Mouse (Mus musculus) liver, embryonic 13.5 days (tissue): Measurements from ENCODE around the gene Tspo2. TPM values are rescaled to one million over a fixed set of nuclear protein-coding genes. Genes with fewer than 3 reads are reported as not detected.

Experiments used
- ATAC-seq: fragments of 200-750 bp; cut with Nextera tagmentation; 2 replicates; pipeline ENCODE4 v1.8.0; 2017; ENCODE audit warnings: low read depth, mild to moderate bottlenecking, moderate number of reproducible peaks, moderate library complexity
- DNase-seq: peaks from one replicate; pipeline ENCODE4 v3.0.0; 2022
- H3K27ac ChIP-seq: fragments of 300-500 bp; sonication (generic); 2 replicates; pipeline ENCODE4 v1.5.1; 2015; ENCODE audit warnings: moderate library complexity, mild to moderate bottlenecking, inconsistent platforms
- H3K27me3 ChIP-seq: fragments of 300-500 bp; sonication (generic); 2 replicates; pipeline ENCODE4 v1.6.1; 2015; ENCODE audit warnings: mild to moderate bottlenecking, inconsistent platforms
- H3K36me3 ChIP-seq: fragments of 300-500 bp; sonication (generic); 2 replicates; pipeline ENCODE4 v1.6.1; 2015; ENCODE audit warnings: mild to moderate bottlenecking, inconsistent platforms
- H3K4me1 ChIP-seq: fragments of 300-500 bp; sonication (generic); replicated peaks from 2 replicates; pipeline ENCODE4 v1.6.1; 2015; ENCODE audit warnings: inconsistent platforms
- H3K4me2 ChIP-seq: fragments of 300-500 bp; sonication (generic); 2 replicates; pipeline ENCODE4 v1.6.1; 2015; ENCODE audit warnings: inconsistent platforms, mild to moderate bottlenecking, moderate library complexity
- H3K4me3 ChIP-seq: fragments of 300-500 bp; sonication (generic); replicated peaks from 2 replicates; pipeline ENCODE4 v1.5.1; 2015; ENCODE audit warnings: mild to moderate bottlenecking, inconsistent platforms
- H3K9ac ChIP-seq: fragments of 300-500 bp; sonication (generic); 2 replicates; pipeline ENCODE4 v1.6.1; 2015; ENCODE audit warnings: mild to moderate bottlenecking, inconsistent platforms
- H3K9me3 ChIP-seq: fragments of 300-500 bp; sonication (generic); replicated peaks from 2 replicates; pipeline ENCODE4 v1.6.1; 2016; ENCODE audit warnings: inconsistent platforms
- WGBS: fragments of 180-500 bp; shearing (Covaris S2); methylation state at CpG from one replicate; pipeline ENCODE4 v1.1.7; 2015; ENCODE audit not compliant: insufficient replicate concordance; 5-methylcytosine and 5-hydroxymethylcytosine counted together
- polyA plus RNA-seq: library from polyadenylated mRNA; unstranded; fragments of >200 nt; fragmentation: Nextera tagmentation; extraction: Ambion mirVana; gene quantifications from 2 replicates; pipeline ENCODE4 v1.2.1, GENCODE M21; 2015

Tspo2 gene
- polyA plus RNA-seq, 1 experiment from 2014 or later, result 152 TPM

GRCm38 (mm10) chr17:48467395-48468231 is 16.3 kb upstream of the Tspo2 start:
- H3K4me2 ChIP-seq, result peak overlapping the region; percentile 82
- 6% methylated on average over 22 of the region's 22 CpGs for WGBS
- H3K9ac ChIP-seq, result peak overlapping the region; percentile 60
- peak overlapping the region; percentile 55 for H3K4me3 ChIP-seq
- DNase-seq (peak; percentile 62), ATAC-seq (peak; percentile 77)
- H3K36me3 ChIP-seq, result no peaks in the 10 kb centered on the region
- no peaks in the 10 kb centered on the region for H3K9me3 ChIP-seq
- peaks cover 15% of the 10 kb centered on the region for H3K27me3 ChIP-seq
- peaks cover 21% of the 10 kb centered on the region for H3K4me1 ChIP-seq
- peak overlapping the region; percentile 86 for H3K27ac ChIP-seq

GRCm38 (mm10) chr17:48466769-48467394 is 15.6 kb upstream of the Tspo2 start:
- no peak for DNase-seq
- H3K4me3 ChIP-seq, result peak overlapping the region; percentile 55
- peak overlapping the region; percentile 86 for H3K27ac ChIP-seq
- H3K9me3 ChIP-seq, result no peaks in the 10 kb centered on the region
- 20% methylated on average over 22 of the region's 22 CpGs for WGBS
- H3K4me1 ChIP-seq, result peaks cover 25% of the 10 kb centered on the region
- H3K36me3 ChIP-seq, result no peaks in the 10 kb centered on the region
- H3K27me3 ChIP-seq, result peaks cover 15% of the 10 kb centered on the region
- H3K4me2 ChIP-seq, result peak overlapping the region; percentile 82
- ATAC-seq, result peak; percentile 96
- peak overlapping the region; percentile 60 for H3K9ac ChIP-seq

GRCm38 (mm10) chr17:48463391-48463790 is 12.1 kb upstream of the Tspo2 start:
- Histone ChIP-seq H3K27me3 (peaks cover 15% of the 10 kb centered on the region), H3K4me1 (peaks cover 31% of the 10 kb centered on the region), H3K9ac (no peak overlapping the region), H3K27ac (no peak overlapping the region), H3K9me3 (no peaks in the 10 kb centered on the region), H3K36me3 (no peaks in the 10 kb centered on the region), H3K4me2 (no peak overlapping the region), H3K4me3 (no peak overlapping the region)
- no peak for DNase-seq
- 77% methylated on average over 4 of the region's 4 CpGs for WGBS
- ATAC-seq, result no peak

GRCm38 (mm10) chr17:48462096-48462495 is 10.8 kb upstream of the Tspo2 start:
- WGBS, result 82% methylated on average over 13 of the region's 13 CpGs
- ATAC-seq (no peak), DNase-seq (no peak)

GRCm38 (mm10) chr17:48457971-48458653 is 6.8 kb upstream of the Tspo2 start:
- H3K4me3 ChIP-seq, result no peak overlapping the region
- H3K9ac ChIP-seq, result 0 out of 2 replicates have a peak overlapping the region, but pooled peaks have one; percentile 17

More at GRCm38 (mm10) chr17:48462096-48462495, 10.8 kb upstream of the Tspo2 start:
- Histone ChIP-seq H3K27me3 (peaks cover 15% of the 10 kb centered on the region), H3K4me2 (no peak overlapping the region), H3K4me1 (peaks cover 35% of the 10 kb centered on the region), H3K9me3 (no peaks in the 10 kb centered on the region), H3K36me3 (no peaks in the 10 kb centered on the region), H3K4me3 (no peak overlapping the region), H3K9ac (no peak overlapping the region), H3K27ac (no peak overlapping the region)

GRCm38 (mm10) chr17:48455955-48456354 is 4.6 kb upstream of the Tspo2 start:
- Histone ChIP-seq H3K27ac (peak overlapping the region; percentile 40; the same call in 1 of the 2 replicates), H3K27me3 (no peaks in the 10 kb centered on the region), H3K4me2 (peak overlapping the region; percentile 62), H3K4me1 (peaks cover 72% of the 10 kb centered on the region), H3K9ac (peak overlapping the region; percentile 67), H3K36me3 (no peaks in the 10 kb centered on the region), H3K4me3 (peak overlapping the region; percentile 46), H3K9me3 (no peaks in the 10 kb centered on the region)
- no peak for DNase-seq
- WGBS, result 89% methylated on average over 2 of the region's 2 CpGs
- no peak for ATAC-seq

More at GRCm38 (mm10) chr17:48457971-48458653, 6.8 kb upstream of the Tspo2 start:
- H3K36me3 ChIP-seq, result no peaks in the 10 kb centered on the region
- 46% methylated on average over 13 of the region's 13 CpGs for WGBS
- H3K4me1 ChIP-seq, result peaks cover 62% of the 10 kb centered on the region
- DNase-seq (no peak), ATAC-seq (no peak)
- no peak overlapping the region for H3K27ac ChIP-seq
- no peaks in the 10 kb centered on the region for H3K9me3 ChIP-seq
- H3K4me2 ChIP-seq, result peak overlapping the region; percentile 17; the same call in 1 of the 2 replicates
- no peaks in the 10 kb centered on the region for H3K27me3 ChIP-seq

GRCm38 (mm10) chr17:48454688-48455087 is 3.4 kb upstream of the Tspo2 start, which contains the start of gene Unc5cl:
TSS of gene Unc5cl (plus strand) at chr17:48454901.
- H3K4me1 ChIP-seq, result peaks cover 73% of the 10 kb centered on the region
- peak within 1 kb of the TSS; percentile 67 for H3K9ac ChIP-seq
- DNase-seq (peak; percentile 58), ATAC-seq (peak; percentile 19)
- H3K27ac ChIP-seq, result peak within 1 kb of the TSS; percentile 78
- no peaks in the 10 kb centered on the region for H3K27me3 ChIP-seq
- H3K4me3 ChIP-seq, result peak within 1 kb of the TSS; percentile 46
- H3K4me2 ChIP-seq, result peak within 1 kb of the TSS; percentile 62
- H3K36me3 ChIP-seq, result 0 out of 2 replicates have a peak, but pooled peaks cover 3% of the 10 kb centered on the region
- no peaks in the 10 kb centered on the region for H3K9me3 ChIP-seq
- WGBS, result 32% methylated on average over 11 of the region's 11 CpGs

- 57% methylated on average over 7 of the region's 7 CpGs for WGBS
- peaks cover 78% of the 10 kb centered on the region for H3K4me1 ChIP-seq
- no peak for ATAC-seq
These were observed 2.9 kb upstream of the Tspo2 start for GRCm38 (mm10) chr17:48454190-48454589.

GRCm38 (mm10) chr17:48453489-48453888 is 2.2 kb upstream of the Tspo2 start:
- Histone ChIP-seq H3K27ac (peak overlapping the region; percentile 64), H3K27me3 (no peaks in the 10 kb centered on the region), H3K36me3 (peaks cover 15% of the 10 kb centered on the region), H3K4me3 (no peak overlapping the region), H3K4me2 (no peak overlapping the region), H3K9me3 (no peaks in the 10 kb centered on the region), H3K9ac (no peak overlapping the region), H3K4me1 (peaks cover 85% of the 10 kb centered on the region)
- DNase-seq, result peak; percentile 28
- ATAC-seq, result no peak
- WGBS, result 64% methylated on average over 7 of the region's 7 CpGs

More at GRCm38 (mm10) chr17:48454190-48454589, 2.9 kb upstream of the Tspo2 start:
- Histone ChIP-seq H3K36me3 (peaks cover 8% of the 10 kb centered on the region; the same call in 1 of the 2 replicates), H3K27ac (peak overlapping the region; percentile 78), H3K9me3 (no peaks in the 10 kb centered on the region), H3K4me2 (peak overlapping the region; percentile 62), H3K4me3 (peak overlapping the region; percentile 46), H3K9ac (peak overlapping the region; percentile 67), H3K27me3 (no peaks in the 10 kb centered on the region)
- DNase-seq, result no peak

- ATAC-seq (peak; percentile 15; the same call in 1 of the 2 replicates), DNase-seq (peak; percentile 27)
- Histone ChIP-seq H3K27me3 (no peaks in the 10 kb centered on the region), H3K4me3 (peak overlapping the region; percentile 69), H3K27ac (peak overlapping the region; percentile 99), H3K9me3 (no peaks in the 10 kb centered on the region), H3K36me3 (peaks cover 22% of the 10 kb centered on the region), H3K4me2 (peak overlapping the region; percentile 65), H3K9ac (peak overlapping the region; percentile 85), H3K4me1 (peaks cover 86% of the 10 kb centered on the region)
- WGBS, result 49% methylated on average over 9 of the region's 9 CpGs
These were observed 577 bp upstream of the Tspo2 start for GRCm38 (mm10) chr17:48451753-48452444.
